Mouse (Mus musculus) macrophage (primary cell): ENCODE data around the gene Tnfaip2. TPM values are rescaled to one million over a fixed set of nuclear protein-coding genes. Genes with fewer than 3 reads are reported as not detected.

Experiments
- H3K27ac ChIP-seq: fragments of 350-480 bp; formaldehyde crosslinking; 2 replicates; pipeline ENCODE4 v1.9.0; 2021
- H3K36me3 ChIP-seq: fragments of 350-480 bp; formaldehyde crosslinking; 2 replicates; pipeline ENCODE4 v1.9.0; 2021; ENCODE audit errors: inconsistent target
- H3K4me3 ChIP-seq: fragments of 350-480 bp; formaldehyde crosslinking; 2 replicates; pipeline ENCODE4 v1.9.0; 2021; ENCODE audit errors: inconsistent target
- H3K79me2 ChIP-seq: fragments of 350-480 bp; formaldehyde crosslinking; 2 replicates; pipeline ENCODE4 v1.9.0; 2021; ENCODE audit errors: inconsistent target
- WGBS: methylation state at CpG from one replicate; pipeline ENCODE4 v1.1.7; 2026; ENCODE audit warnings: inconsistent platforms; ENCODE audit not compliant: missing documents; 5-methylcytosine and 5-hydroxymethylcytosine counted together
- polyA plus RNA-seq: library from polyadenylated mRNA; stranded (reverse); fragments of 250-400 nt; gene quantifications from 3 replicates; pipeline ENCODE4 v1.2.4, GENCODE M21; 2018; ENCODE audit warnings: inconsistent platforms

The Tnfaip2 gene
- polyA plus RNA-seq, 1 experiment from 2014 or later, result 289 TPM

DNA sequence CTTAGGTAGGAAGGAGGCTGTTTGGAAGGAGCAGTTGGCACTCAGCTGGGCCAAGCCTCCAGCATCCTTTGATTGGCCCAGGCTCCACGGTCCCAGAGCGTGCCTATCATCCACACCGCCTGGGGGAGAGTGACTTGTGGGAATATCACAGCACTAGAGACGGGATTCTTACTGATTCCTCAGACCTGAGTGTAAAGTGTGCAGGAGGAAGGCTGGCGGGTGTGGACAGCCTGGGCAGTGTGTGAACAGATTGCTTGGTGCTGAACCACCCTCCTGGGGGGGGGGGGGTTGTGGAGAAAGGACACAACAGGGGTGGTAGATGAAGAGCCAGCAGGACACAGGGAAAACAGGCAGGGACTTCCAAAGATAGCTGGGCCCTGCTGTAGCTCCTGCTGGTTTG lies 4.5 kb downstream of the Tnfaip2 start:
- Histone ChIP-seq H3K79me2 (peaks cover 88% of the 10 kb centered on the region), H3K4me3 (no peak overlapping the region; the same call in 1 of the 2 replicates), H3K36me3 (peaks cover 44% of the 10 kb centered on the region), H3K27ac (peak overlapping the region; percentile 84)
- 94% methylated on average over 5 of the region's 5 CpGs for WGBS

DNA sequence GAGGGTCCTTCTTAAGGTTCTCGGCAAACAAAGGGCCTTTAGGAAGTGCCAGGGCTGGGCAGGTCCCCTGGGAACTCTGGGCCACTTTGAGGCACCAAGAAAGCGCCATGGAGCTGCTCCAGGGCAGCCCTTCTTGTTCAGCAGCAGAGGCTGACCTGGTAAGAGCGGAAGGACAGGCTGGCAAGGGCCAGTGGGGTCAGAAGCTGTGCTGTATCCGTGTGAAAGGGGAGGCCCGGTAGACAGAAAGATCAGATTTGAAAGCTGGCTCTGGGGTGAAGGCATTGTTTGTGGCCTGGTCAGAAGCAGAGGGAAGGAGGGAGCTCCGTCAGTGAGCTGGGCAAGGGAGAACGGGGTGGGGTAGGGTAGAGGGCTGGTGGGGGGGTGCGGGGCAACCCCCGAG lies 5.1 kb downstream of the Tnfaip2 start:
- peaks cover 50% of the 10 kb centered on the region for H3K36me3 ChIP-seq
- H3K4me3 ChIP-seq, result no peak overlapping the region
- peaks cover 91% of the 10 kb centered on the region for H3K79me2 ChIP-seq
- peak overlapping the region; percentile 84 for H3K27ac ChIP-seq
- WGBS, result 94% methylated on average over 9 of the region's 9 CpGs

DNA sequence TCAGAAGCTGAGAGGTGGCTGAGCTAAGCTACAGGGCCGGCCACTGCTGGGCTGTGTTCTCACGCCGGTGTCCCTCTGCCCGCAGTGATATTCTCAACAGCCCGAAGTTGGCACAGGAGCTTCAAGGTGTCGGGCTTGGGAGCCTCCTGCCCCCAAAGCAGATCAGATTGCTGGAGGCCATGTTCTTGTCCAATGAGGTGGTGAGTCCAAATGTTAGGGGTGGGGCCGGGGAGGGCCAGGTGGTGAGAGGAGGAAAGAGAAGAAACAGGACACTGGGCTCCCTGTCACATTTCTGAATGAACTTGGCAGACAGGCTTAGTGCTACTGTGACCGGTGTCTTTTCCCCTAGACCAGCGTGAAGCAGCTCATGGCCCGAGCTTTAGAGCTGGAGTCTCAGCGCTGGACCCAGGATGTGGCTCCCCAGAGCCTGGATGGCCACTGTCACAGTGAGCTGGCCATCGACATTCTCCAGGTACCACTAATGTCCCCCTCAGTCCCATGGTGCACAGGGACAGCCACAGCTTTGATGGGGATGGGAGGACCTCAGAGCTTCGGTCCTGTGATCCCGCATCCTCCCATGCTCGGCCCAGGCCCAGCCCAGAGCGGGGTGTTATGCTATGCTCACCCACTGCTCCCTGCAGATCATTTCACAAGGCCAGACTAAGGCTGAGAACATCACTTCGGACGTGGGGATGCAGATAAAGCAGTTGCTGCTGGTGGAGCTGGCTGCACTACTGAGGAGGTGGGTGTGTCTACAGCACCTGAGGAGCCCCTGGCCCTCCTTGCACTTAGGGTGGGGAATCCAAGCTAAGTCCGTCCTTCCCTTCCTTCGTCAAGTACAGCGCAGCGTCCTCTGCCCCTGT lies 5.9 kb downstream of the Tnfaip2 start:
- H3K79me2 ChIP-seq, result peaks cover 83% of the 10 kb centered on the region
- H3K36me3 ChIP-seq, result peaks cover 58% of the 10 kb centered on the region
- no peak overlapping the region for H3K4me3 ChIP-seq
- 90% methylated on average over 22 of the region's 22 CpGs for WGBS
- H3K27ac ChIP-seq, result peak overlapping the region; percentile 84

DNA sequence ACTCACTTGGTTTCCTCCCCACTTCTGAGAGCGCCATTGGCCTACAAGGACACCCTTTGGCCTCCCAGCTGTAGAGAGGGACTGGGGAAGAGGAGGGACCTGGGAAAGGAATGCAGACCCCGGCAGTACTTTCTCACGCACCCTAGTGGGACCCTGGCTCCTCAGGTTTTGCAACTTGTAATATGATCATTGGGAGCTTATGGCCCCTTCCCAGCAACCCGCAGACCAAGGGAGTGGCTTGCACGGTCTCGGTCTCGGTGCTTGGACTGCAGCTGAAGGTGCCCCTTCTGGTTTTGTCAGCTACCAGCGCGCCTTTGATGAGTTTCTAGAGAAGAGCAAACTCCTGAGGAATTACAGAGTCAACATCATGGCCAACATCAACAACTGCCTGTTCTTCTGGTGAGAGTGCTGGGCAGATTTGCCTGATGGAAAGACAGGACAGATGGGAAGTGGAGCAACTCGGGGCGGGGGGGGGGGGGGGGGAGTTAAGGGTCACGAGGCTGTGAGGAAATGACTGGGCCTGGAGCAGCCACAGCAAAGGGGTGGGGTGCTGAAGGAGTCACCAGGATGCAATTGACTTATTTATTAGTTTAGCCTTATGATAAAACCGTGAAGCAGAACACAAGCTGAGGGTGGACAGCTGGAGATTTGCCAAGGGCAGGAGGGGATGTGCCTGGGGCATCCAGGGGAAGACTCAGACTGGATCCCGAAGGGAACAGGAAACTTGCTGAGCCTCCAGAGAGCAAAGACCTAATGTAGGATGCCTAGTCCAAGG lies 6.8 kb downstream of the Tnfaip2 start:
- peaks cover 73% of the 10 kb centered on the region for H3K79me2 ChIP-seq
- H3K27ac ChIP-seq, result peak overlapping the region; percentile 84
- WGBS, result 71% methylated on average over 10 of the region's 14 CpGs
- H3K36me3 ChIP-seq, result peaks cover 68% of the 10 kb centered on the region
- no peak overlapping the region for H3K4me3 ChIP-seq

DNA sequence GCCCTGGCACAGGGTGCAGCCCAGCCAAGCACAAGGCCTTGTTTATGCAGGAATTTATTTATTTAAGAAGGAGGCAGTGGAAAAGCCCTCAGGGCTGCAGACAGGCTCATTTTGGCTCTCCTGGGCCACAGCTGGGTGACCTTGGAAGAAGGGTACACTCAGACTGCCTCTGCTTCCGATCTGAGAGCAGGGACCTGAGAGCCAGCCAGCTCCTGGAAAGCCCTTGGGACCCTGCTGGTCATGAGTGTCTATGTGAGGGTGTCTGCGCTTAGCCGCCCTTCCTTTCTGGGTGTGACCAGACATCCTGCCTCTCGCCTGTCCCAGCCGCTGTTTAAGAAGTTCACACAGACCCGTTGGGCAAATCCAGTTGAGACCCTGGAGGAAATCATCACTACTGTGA lies 8.1 kb downstream of the Tnfaip2 start:
- Histone ChIP-seq H3K4me3 (no peak overlapping the region), H3K36me3 (peaks cover 69% of the 10 kb centered on the region), H3K27ac (peak overlapping the region; percentile 84; the same call in 1 of the 2 replicates), H3K79me2 (peaks cover 61% of the 10 kb centered on the region)
- WGBS, result 89% methylated on average over 6 of the region's 6 CpGs

DNA sequence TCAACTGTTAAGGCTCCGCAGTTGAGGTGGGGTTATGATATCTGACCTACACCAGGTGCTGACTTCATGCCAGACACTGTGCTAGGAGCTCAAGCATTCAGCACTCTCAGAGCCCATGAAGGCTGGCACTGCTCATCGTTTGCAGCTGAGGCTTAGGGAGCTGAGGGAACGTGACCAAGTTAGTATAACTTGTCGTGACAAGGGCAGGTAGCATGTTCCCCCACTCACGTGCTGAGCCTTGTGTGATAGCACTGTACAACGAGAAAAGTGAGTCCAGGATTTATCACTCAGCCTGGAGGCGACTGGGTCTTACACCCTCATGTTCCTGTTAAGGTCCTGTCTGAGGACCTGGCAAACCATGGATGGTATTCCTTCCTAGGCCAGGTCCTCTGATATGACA lies 9.3 kb downstream of the Tnfaip2 start:
- Histone ChIP-seq H3K27ac (no peak overlapping the region), H3K79me2 (peaks cover 51% of the 10 kb centered on the region), H3K36me3 (peaks cover 62% of the 10 kb centered on the region), H3K4me3 (no peak overlapping the region)
- 97% methylated on average over 7 of the region's 7 CpGs for WGBS

DNA sequence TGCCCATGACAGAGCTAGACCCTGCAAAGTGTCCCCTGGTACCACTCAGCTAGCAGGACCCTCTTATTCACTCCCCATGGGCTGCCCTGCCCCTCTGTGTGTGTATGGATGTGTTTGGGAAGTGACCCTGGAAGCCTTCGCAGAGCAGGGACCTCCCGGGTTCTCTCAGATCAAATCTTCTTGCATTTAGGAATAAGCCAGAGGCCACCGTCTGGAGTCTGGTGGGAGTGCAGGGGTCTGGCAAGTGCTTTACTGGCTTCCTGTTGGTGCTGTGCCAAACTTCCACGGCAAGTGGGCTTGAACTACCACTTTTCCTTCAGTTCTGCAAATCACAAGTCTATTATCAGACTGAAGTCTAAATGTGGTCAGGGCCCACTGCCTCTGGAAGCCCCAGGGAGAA lies 11.8 kb downstream of the Tnfaip2 start:
- Histone ChIP-seq H3K4me3 (no peak overlapping the region), H3K79me2 (peaks cover 27% of the 10 kb centered on the region; the same call in 1 of the 2 replicates), H3K36me3 (peaks cover 46% of the 10 kb centered on the region), H3K27ac (peak overlapping the region; percentile 21)
- 55% methylated on average over 4 of the region's 4 CpGs for WGBS

DNA sequence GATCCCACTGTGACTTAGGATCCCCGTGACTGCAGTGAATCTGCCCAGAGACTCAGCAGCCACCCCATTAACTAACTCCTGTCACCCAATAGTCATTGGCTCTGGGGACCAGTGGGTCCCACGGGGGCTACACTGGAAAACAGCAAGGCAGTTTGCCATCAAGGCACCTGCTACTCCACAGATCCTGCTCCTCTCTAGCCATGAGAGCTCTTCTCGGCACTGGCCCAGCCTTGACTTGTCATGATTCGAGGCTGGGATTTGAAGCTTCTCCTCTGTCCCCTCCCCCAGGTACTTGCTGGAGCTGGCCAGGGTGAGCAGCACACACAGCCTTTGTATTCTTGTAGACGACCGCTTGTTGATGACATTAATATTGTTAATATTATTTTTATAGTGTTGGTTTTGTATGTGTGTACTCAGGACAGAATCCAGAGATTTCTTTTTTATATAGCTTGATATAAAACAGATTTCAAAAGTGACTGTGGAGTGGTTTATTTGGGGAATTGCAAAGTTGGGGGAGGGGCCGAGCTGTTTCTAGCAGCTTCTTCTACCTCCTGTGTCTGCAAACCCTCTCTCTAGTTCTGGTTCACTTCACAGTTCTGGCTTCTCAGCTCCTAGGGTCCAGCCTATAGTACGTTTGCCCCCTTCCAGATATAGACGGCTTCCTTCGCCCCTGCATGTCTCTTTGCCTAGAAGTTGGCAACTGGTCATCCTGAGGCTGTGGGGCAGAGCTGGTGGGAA lies 12.4 kb downstream of the Tnfaip2 start:
- H3K36me3 ChIP-seq, result peaks cover 43% of the 10 kb centered on the region
- H3K27ac ChIP-seq, result peak overlapping the region; percentile 80
- 94% methylated on average over 10 of the region's 10 CpGs for WGBS

DNA sequence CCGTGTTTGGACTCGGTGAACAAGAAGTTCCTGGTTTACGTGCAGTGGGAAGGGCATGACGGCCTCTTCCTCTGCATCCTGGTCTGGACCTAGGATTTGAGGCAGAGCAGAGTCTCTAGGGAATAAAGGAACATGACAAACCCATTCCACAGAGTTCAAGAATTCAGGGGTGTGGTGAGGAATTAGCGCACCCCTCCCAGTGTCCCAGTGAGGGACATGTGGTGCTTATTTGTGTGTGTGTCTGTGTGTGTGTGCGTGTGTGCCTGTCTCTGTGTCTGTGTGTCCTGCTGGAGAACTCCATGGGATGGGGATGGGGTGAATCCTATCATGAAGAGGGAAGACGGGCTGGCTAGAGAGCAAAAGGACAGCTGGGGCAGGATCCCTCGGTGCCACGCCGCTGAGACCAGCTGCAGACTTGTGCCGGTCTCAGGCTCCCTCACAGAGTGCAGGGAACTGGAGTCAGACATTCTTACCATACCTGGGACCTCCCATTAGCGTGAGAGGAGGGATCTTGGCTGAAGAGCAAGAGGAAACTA lies 13.1 kb downstream of the Tnfaip2 start:
- WGBS, result 85% methylated on average over 12 of the region's 12 CpGs
- peaks cover 16% of the 10 kb centered on the region; the same call in 1 of the 2 replicates for H3K79me2 ChIP-seq
- peaks cover 37% of the 10 kb centered on the region for H3K36me3 ChIP-seq
- no peak overlapping the region for H3K4me3 ChIP-seq
- peak overlapping the region; percentile 80 for H3K27ac ChIP-seq

More for the DNA sequence above, 12.4 kb downstream of the Tnfaip2 start:
- Histone ChIP-seq H3K4me3 (no peak overlapping the region), H3K79me2 (peaks cover 23% of the 10 kb centered on the region; the same call in 1 of the 2 replicates)

DNA sequence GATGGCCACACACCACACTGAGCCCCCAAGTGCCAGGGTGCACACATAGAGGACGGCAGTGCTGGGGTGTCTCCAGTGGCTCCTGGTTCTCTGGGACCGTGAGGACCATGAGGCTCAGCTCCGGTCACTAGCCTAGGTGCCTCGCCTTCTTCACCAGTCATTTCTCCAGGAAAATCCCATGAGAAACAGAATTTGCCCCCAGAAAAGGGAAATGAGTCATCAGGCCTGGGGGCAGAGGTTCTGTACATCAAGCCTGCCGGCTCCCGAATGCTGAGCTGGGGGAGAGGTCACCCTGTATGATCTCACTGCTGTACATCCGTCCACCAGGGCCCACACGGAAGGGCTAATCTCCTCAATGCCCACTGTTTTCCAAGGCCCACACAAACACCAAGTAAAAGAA lies 13.6 kb downstream of the Tnfaip2 start:
- peaks cover 12% of the 10 kb centered on the region; the same call in 1 of the 2 replicates for H3K79me2 ChIP-seq
- no peak overlapping the region for H3K4me3 ChIP-seq
- peaks cover 32% of the 10 kb centered on the region for H3K36me3 ChIP-seq
- peak overlapping the region; percentile 80 for H3K27ac ChIP-seq
- WGBS, result 55% methylated on average over 7 of the region's 8 CpGs

DNA sequence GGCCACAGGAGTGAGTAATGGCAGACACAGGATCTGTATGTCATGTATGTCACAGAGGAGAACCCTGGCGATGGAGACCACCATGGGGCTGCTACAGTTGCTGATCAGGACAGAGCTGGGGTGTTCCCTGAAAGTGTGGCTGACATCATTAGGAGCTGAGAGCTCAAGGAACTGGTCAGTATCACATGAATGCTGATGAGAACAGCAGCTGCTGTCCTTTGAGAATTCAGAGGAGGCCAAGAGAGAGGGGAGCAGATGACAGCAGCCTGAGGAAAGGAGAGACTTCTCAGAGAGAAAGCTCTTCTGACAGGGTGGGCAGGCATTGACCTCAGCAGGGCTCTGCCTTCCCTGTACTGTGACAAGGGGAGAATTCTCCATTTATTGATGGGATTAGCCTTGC lies 15.5 kb downstream of the Tnfaip2 start:
- peaks cover 14% of the 10 kb centered on the region for H3K36me3 ChIP-seq
- H3K4me3 ChIP-seq, result no peak overlapping the region
- H3K27ac ChIP-seq, result peak overlapping the region; percentile 80
- WGBS, result 80% methylated on average over 1 of the region's 1 CpGs
- H3K79me2 ChIP-seq, result no peaks in the 10 kb centered on the region

DNA sequence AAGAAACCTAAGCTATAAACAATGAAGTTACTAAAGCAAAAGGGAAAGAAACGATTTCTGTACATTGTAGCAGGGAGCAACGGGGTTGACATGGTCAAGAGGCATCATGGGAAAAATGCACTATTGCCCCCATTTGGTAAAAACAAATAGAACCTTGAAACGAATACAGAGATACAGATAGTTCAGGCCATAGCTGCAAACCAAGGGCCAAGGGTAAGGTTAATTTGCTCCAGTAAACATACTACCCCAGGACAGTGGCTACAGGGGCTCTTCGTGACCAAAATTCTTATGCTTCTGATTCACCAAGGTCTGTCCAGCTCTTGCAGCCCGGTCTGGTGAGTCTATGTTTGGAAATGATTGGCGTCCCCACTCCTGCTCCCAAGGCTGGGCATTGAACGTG lies 21.3 kb downstream of the Tnfaip2 start:
- Histone ChIP-seq H3K27ac (no peak overlapping the region), H3K36me3 (no peaks in the 10 kb centered on the region), H3K4me3 (no peak overlapping the region), H3K79me2 (no peaks in the 10 kb centered on the region)
- WGBS, result 97% methylated on average over 7 of the region's 7 CpGs

DNA sequence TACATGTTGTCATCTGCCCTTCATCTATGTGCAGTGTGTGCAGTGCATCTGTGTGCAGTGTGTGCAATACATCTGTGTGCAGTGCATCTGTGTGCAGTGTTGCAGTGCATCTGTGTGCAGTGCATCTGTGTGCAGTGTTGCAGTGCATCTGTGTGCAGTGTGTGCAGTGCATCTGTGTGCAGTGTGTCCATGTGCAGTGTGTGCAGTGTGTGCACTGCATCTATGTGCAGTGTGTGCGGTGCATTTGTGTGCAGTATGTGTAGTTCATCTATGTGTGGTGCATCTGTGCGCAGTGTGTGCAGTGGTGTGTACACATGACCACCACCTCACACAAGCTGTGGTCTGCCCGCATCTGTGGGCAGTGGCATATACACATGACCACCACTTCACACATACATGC lies 24.1 kb downstream of the Tnfaip2 start:
- Histone ChIP-seq H3K36me3 (no peaks in the 10 kb centered on the region), H3K27ac (no peak overlapping the region), H3K79me2 (no peaks in the 10 kb centered on the region), H3K4me3 (no peak overlapping the region)
- 100% methylated on average over 3 of the region's 3 CpGs for WGBS

DNA sequence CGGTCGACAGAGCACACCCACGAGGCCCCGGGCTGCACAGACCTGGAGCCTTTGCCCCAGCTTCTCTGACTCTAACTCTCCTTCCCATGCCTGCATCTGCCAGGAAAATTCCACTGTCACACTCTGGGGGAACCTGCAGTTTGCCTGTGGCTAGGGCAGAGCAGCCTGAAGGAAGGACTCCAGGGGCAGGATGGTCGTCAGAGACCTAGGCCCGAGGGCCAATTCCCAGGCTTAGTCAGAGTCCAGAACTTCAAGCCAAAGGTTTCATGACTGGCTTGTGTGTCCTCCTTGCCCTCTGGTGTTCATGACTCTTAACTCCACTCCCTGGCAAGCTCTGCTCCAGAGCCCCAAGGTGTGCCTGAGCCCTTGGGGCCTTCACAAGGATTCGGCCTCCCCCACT lies 25.9 kb downstream of the Tnfaip2 start:
- 94% methylated on average over 7 of the region's 7 CpGs for WGBS
- Histone ChIP-seq H3K36me3 (no peaks in the 10 kb centered on the region), H3K79me2 (no peaks in the 10 kb centered on the region), H3K27ac (no peak overlapping the region), H3K4me3 (no peak overlapping the region)
